Mouse (Mus musculus) forebrain, embryonic 13.5 days (tissue): ENCODE data around the gene Pigf. TPM values are rescaled to one million over a fixed set of nuclear protein-coding genes. Genes with fewer than 3 reads are reported as not detected.
A peak's percentile ranks its signal among the peaks of the same experiment; 100 is the strongest.
"Not testable (repeated sequence)": the region's sequence is repeated elsewhere in the genome, so short reads cannot be mapped to it uniquely, and the experiment has no call there.

Experiments used
- ATAC-seq: fragments of 200-750 bp; cut with Nextera tagmentation; 2 replicates; pipeline ENCODE4 v1.8.0; 2017
- H3K27ac ChIP-seq: fragments of 300-500 bp; sonication (generic); 2 replicates; pipeline ENCODE4 v1.5.1; 2015; ENCODE audit warnings: inconsistent platforms, mild to moderate bottlenecking, moderate library complexity
- H3K27me3 ChIP-seq: fragments of 300-500 bp; sonication (generic); 2 replicates; pipeline ENCODE4 v1.6.1; 2015; ENCODE audit warnings: mild to moderate bottlenecking, inconsistent platforms
- H3K36me3 ChIP-seq: fragments of 300-500 bp; sonication (generic); 2 replicates; pipeline ENCODE4 v1.6.1; 2015; ENCODE audit warnings: mild to moderate bottlenecking, inconsistent platforms; ENCODE audit not compliant: poor library complexity, severe bottlenecking
- H3K4me1 ChIP-seq: fragments of 300-500 bp; sonication (generic); 2 replicates; pipeline ENCODE4 v1.6.1; 2015; ENCODE audit warnings: inconsistent platforms
- H3K4me2 ChIP-seq: fragments of 300-500 bp; sonication (generic); 2 replicates; pipeline ENCODE4 v1.6.1; 2015; ENCODE audit warnings: inconsistent platforms, mild to moderate bottlenecking, moderate library complexity
- H3K4me3 ChIP-seq: fragments of 300-500 bp; sonication (generic); 2 replicates; pipeline ENCODE4 v1.5.1; 2015; ENCODE audit warnings: mild to moderate bottlenecking, inconsistent platforms
- H3K9ac ChIP-seq: fragments of 300-500 bp; sonication (generic); 2 replicates; pipeline ENCODE4 v1.6.1; 2015; ENCODE audit warnings: mild to moderate bottlenecking, inconsistent platforms
- H3K9me3 ChIP-seq: fragments of 300-500 bp; sonication (generic); replicated peaks from 2 replicates; pipeline ENCODE4 v1.6.1; 2016; ENCODE audit warnings: inconsistent platforms
- WGBS: fragments of 180-500 bp; shearing (Covaris S2); methylation state at CpG from one replicate; pipeline ENCODE4 v1.1.7; 2015; 5-methylcytosine and 5-hydroxymethylcytosine counted together
- polyA plus RNA-seq: library from polyadenylated mRNA; unstranded; fragments of >200 nt; fragmentation: Nextera tagmentation; extraction: Ambion mirVana; gene quantifications from 2 replicates; pipeline ENCODE4 v1.2.1, GENCODE M21; 2015

The Pigf gene
- 38.7 and 40.5 TPM in 2 replicates for polyA plus RNA-seq

DNA sequence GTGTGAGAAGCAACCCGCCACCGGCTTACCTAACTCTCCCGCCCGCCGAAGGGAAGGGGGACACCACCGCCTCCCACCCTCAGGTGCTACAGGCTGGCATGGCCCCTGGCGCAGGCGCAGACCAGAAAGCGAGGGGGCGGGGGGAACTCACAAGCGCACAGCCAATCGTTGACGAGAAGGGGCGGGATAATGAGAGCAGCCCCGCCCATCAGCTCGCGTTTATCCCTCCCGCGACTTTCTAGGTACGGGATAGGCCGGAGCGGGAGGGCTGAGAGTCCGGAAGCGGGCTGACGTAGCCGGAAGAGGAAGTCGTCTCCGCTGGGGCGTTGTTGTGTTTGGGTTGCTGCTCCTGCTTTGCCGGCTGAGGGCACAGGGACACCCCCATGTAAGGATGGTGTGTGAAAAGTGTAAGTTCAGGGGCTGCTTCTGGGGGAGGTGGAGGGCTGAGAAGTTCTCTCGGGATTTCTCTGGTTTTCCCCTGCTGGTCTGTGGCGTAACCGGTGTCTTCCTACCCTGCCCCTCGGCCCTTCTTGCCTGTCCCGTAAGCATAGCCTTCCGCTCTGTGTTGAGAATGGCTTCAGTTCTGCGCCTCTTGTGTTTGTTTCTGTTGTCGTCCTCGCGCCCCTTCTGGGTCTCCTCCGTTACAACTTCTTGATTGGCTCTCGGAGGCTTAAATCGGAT, at the start of gene Pigf, which contains the start of gene Cript:
Pigf (minus strand) TSS at position 138 of the 681 bp plus-strand sequence.
Cript (plus strand) TSS at position 282 of the 681 bp plus-strand sequence.
- under 1% methylated on average over 39 of the region's 43 CpGs for WGBS
- no peaks in the 10 kb centered on the region for H3K9me3 ChIP-seq

DNA sequence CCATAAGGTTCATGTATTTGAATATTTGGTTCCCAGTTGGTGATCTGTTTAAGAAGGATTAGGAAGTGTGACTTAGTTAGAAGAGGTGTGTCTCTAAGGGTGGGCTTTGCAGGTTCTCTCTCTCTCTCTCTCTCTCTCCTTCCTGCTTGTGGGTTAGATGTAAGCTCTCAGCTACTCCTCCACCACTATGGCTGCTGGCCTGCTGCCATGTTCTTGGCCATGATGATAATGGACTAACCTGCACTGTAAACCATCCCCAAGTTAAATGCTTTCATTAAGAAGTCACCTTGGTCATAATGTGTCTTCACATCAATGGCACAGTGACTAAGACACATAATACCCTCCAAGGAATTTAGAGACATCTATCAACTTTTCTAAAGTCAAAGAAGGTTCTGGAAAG, 48.3 kb upstream of the Pigf start:
- ATAC-seq: no peak
- no peaks in the 10 kb centered on the region for H3K4me1 ChIP-seq
- H3K27ac ChIP-seq: no peak overlapping the region
- H3K9ac ChIP-seq: no peak overlapping the region
- no peak overlapping the region for H3K4me2 ChIP-seq
- no peaks in the 10 kb centered on the region for H3K9me3 ChIP-seq
- H3K4me3 ChIP-seq: no peak overlapping the region
- no peaks in the 10 kb centered on the region for H3K27me3 ChIP-seq
- no peaks in the 10 kb centered on the region for H3K36me3 ChIP-seq

More for the DNA sequence above, at the start of gene Pigf, which contains the start of gene Cript:
- Histone ChIP-seq H3K27ac (no peak within 1 kb of the TSS), H3K4me1 (peaks cover 26% of the 10 kb centered on the region), H3K4me2 (peak within 1 kb of the TSS; percentile 96), H3K36me3 (peaks cover 18% of the 10 kb centered on the region), H3K4me3 (peak within 1 kb of the TSS; percentile 91), H3K9ac (peak within 1 kb of the TSS; percentile 81), H3K27me3 (no peaks in the 10 kb centered on the region)
- peak; percentile 99 for ATAC-seq

DNA sequence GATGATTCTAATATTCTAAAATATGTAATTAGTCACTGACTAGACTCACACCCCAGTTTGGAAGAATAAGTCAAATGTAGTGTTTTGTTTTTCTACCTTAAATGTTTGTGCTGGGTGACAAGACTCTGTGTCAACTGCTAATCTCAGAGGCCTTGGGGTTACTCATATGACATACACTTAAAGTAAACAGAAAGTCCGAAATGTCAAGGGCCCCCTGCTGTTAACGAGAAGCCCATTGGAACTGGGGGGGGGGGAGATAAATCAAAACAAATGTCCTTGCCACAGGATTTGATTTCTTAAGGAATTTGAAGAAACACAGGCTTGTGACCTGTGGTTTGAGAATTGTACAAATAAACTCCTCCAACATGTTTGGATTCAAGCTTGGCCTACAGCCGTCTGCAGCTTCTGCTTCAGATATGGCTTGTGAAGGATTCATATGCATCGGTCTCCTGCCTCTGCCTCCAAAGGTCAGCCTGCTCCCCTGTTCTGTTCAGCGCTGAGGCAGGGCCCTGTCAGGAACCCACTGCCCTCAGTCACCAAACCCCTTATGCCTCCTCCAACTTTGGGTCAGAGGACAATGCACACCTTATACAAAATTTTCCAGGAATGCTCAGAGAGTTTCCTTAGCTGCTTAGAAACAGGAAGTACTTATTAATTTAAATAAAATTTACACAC, 47.7 kb upstream of the Pigf start:
- Histone ChIP-seq H3K4me3 (no peak overlapping the region), H3K27ac (no peak overlapping the region), H3K36me3 (no peaks in the 10 kb centered on the region), H3K9ac (no peak overlapping the region), H3K9me3 (no peaks in the 10 kb centered on the region), H3K27me3 (no peaks in the 10 kb centered on the region), H3K4me1 (no peaks in the 10 kb centered on the region), H3K4me2 (no peak overlapping the region)
- WGBS: 81% methylated on average over 5 of the region's 5 CpGs
- ATAC-seq: no peak

DNA sequence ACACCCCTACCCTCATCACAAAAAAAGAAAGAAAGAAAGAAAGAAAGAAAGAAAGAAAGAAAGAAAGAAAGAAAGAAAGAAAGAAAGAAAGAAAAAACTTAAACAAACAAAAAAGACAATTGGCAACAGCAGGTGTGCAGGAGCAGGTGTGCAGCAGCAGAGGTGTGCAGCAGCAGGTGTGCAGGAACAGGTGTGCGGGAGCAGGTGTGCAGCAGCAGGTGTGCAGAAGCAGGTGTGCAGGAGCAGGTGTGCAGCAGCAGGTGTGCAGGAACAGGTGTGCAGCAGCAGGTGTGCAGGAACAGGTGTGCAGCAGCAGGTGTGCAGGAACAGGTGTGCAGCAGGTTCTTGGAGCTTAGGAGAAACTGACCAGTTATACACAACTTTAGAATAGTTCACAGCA, 47.0 kb upstream of the Pigf start:
- WGBS: 95% methylated on average over 1 of the region's 1 CpGs
- not testable (repeated sequence) for H3K9me3 ChIP-seq, H3K4me2 ChIP-seq, H3K36me3 ChIP-seq, H3K4me3 ChIP-seq, ATAC-seq, H3K4me1 ChIP-seq, H3K9ac ChIP-seq, H3K27me3 ChIP-seq, H3K27ac ChIP-seq

DNA sequence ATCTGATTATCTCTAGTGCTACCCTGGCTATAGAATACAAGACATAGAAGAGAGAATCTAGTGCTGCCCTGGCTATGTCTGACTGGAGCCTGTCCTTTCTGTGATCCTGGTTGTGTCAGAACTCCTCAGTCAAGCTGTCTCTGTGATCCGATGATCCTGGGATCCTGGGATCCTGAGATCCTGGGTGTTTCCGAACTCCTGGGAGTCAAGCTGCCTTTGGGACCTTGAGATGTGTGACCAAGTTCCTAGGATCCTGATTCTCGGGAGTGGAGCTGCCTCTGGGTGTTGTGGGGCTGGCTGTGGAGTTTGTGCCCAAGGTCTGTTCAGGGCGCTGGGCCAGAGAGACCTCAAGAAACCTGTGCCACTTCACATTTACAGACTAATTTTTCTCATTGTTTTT, 43.8 kb upstream of the Pigf start:
- no peaks in the 10 kb centered on the region for H3K36me3 ChIP-seq
- no peak overlapping the region for H3K4me3 ChIP-seq
- no peak overlapping the region for H3K9ac ChIP-seq
- no peak overlapping the region for H3K27ac ChIP-seq
- no peaks in the 10 kb centered on the region for H3K27me3 ChIP-seq
- 93% methylated on average over 4 of the region's 4 CpGs for WGBS
- H3K4me2 ChIP-seq: no peak overlapping the region
- no peaks in the 10 kb centered on the region for H3K9me3 ChIP-seq
- no peaks in the 10 kb centered on the region for H3K4me1 ChIP-seq
- no peak for ATAC-seq

DNA sequence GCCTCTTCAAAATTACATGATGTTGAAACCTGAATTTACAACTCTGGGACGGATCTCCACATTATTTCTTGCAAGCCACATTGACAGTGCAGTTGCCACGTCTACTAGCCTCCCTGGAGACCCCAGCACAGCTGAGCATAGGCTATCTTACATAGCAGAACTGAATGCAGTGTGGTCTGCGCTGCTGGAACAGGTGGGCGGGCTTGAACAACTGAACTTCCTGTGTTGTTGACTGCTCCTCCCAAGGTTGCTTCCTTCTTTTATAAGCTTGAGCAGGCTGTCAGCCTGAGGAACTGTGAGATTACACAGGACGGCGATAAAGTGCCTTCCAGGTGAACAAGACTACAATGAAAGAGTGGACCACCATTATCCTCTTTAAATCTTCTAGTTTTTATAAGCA, 38.8 kb upstream of the Pigf start:
- Histone ChIP-seq H3K9ac (no peak overlapping the region), H3K4me3 (no peak overlapping the region), H3K27ac (no peak overlapping the region), H3K9me3 (no peaks in the 10 kb centered on the region), H3K27me3 (no peaks in the 10 kb centered on the region), H3K4me2 (no peak overlapping the region), H3K4me1 (no peaks in the 10 kb centered on the region), H3K36me3 (no peaks in the 10 kb centered on the region)
- no peak for ATAC-seq
- WGBS: 87% methylated on average over 6 of the region's 6 CpGs

DNA sequence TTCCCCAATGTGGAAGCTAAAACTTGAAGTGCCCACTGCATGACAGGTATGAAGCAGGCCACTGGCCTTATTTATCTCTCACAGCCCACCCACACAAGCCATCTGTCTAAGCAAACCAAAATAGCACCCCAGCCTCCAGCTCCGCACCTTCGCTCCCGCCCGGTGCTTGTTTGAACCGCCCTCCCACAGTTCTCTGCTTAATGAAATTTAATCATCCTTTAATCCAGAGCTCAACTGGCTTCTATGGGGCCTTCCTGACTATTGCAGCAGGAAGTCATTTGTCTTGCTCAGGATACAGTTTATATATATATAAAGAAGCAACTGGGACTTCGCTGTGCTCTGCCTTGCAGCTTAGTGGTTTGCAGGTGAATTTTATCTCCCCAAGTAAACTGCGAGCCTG, 38.3 kb upstream of the Pigf start:
- no peak overlapping the region for H3K9ac ChIP-seq
- no peak overlapping the region for H3K4me3 ChIP-seq
- H3K36me3 ChIP-seq: no peaks in the 10 kb centered on the region
- WGBS: 84% methylated on average over 7 of the region's 7 CpGs
- no peak for ATAC-seq
- H3K4me1 ChIP-seq: no peaks in the 10 kb centered on the region
- no peak overlapping the region for H3K27ac ChIP-seq
- H3K9me3 ChIP-seq: no peaks in the 10 kb centered on the region
- H3K4me2 ChIP-seq: no peak overlapping the region
- H3K27me3 ChIP-seq: no peaks in the 10 kb centered on the region

DNA sequence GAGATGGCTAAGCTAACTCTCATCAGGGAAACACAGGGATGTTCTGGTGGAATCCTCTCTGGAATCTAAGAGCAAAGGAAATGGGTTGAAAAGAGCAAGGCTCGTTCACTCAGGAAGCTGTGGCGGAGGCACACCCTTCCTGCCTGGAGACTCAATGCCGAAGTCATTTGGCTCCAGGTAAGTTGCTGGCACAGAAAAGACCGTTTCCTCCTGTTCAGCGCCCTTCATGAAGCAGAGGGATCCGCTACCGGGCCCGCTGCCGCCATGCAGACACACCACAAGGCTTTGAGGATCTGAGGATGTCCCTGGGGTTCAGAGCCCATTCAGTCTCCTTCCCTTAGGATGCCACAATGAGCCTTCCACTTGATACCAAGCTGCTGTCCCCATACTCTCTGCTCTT, 37.4 kb upstream of the Pigf start:
- no peaks in the 10 kb centered on the region for H3K4me1 ChIP-seq
- no peak for ATAC-seq
- H3K9ac ChIP-seq: no peak overlapping the region
- no peaks in the 10 kb centered on the region for H3K27me3 ChIP-seq
- WGBS: 82% methylated on average over 9 of the region's 9 CpGs
- H3K4me3 ChIP-seq: no peak overlapping the region
- no peak overlapping the region for H3K4me2 ChIP-seq
- H3K9me3 ChIP-seq: no peaks in the 10 kb centered on the region
- no peak overlapping the region for H3K27ac ChIP-seq
- no peaks in the 10 kb centered on the region for H3K36me3 ChIP-seq

DNA sequence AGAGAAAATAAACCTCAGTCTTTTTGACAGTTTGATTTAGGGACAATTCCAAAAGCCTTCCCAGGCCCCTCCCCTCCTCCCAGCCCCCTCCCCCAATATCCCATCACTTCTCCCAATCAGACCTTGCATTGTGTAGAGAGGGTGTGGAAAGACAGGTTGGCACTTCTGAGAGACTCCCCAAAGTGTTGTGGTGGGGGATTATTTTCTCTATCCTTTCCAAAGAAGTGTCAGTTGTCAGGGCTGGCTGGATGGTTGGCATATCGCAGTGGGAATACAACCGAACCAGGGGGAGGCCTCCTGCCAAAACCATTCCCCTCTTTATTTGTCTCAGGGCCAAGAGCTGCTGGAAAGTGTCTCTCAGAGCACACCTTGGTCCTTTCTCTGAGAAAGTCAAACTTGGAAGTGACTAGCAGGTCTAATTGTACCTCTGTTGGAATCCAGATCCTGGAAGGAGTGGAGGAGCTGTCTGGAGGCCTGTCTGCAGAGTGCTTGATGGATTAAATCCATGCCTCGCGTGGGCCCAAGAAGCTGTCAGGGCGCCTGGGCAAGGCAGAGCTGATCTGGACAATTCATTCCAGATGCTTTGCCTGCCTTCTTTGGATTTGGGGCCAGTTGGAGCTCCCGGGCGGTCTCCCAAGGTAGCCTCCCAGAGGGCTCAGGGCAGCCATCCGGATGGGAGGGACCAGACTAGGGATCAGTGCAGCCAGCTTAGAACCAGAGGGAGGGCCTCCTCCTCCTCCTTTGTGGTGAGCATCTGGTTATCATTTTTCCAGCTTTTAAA, 32.5 kb upstream of the Pigf start:
- H3K9me3 ChIP-seq: no peaks in the 10 kb centered on the region
- 77% methylated on average over 8 of the region's 8 CpGs for WGBS
- H3K27me3 ChIP-seq: no peaks in the 10 kb centered on the region
- H3K9ac ChIP-seq: no peak overlapping the region
- H3K36me3 ChIP-seq: no peaks in the 10 kb centered on the region
- H3K4me2 ChIP-seq: no peak overlapping the region
- no peak overlapping the region for H3K27ac ChIP-seq
- 0 out of 2 replicates have a peak, but pooled peaks cover 3% of the 10 kb centered on the region for H3K4me1 ChIP-seq
- H3K4me3 ChIP-seq: no peak overlapping the region
- ATAC-seq: no peak

DNA sequence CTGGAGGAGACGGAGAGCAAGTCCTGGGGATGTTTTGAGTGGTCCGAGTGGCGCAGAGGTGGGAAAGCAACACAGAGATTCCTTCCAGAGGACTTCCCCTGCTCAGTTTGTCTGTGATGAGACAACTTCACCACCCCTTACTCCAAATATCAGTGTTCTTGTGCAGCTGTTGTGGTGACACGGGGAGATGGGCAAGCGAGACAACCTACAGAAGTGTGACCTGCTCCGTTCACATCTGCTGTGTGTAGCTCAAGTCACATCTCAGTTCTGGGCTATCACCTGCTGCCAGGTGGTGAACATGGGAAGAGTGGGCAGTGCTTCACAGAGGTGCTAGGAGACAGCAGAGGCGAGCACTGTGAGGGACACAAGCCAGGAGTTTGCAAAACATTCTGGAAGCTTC, 31.6 kb upstream of the Pigf start:
- 0 out of 2 replicates have a peak, but pooled peaks cover 3% of the 10 kb centered on the region for H3K4me1 ChIP-seq
- no peaks in the 10 kb centered on the region for H3K36me3 ChIP-seq
- WGBS: 95% methylated on average over 7 of the region's 7 CpGs
- ATAC-seq: no peak
- no peaks in the 10 kb centered on the region for H3K9me3 ChIP-seq
- no peak overlapping the region for H3K27ac ChIP-seq
- no peaks in the 10 kb centered on the region for H3K27me3 ChIP-seq
- H3K4me3 ChIP-seq: no peak overlapping the region
- H3K9ac ChIP-seq: no peak overlapping the region
- H3K4me2 ChIP-seq: no peak overlapping the region

DNA sequence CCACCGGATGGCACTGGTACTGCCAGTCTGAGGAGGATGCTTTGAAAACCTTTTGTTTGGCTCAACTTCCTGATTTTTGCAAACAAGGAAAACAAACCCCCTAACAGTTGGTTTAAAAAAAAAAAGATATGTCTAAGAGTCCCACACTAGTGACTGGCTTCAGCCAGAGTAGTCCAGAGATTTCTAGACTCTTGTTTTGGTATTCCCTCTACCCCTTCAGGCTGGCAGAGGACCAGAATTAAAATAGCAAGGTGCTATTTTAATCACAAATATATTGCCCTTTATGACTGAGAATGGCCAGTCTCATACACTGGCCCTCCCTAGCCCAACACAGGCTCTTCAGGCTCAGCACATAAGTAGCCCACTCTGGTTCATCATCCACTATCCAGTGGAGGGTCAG, 30.5 kb upstream of the Pigf start:
- 0 out of 2 replicates have a peak, but pooled peaks cover 3% of the 10 kb centered on the region for H3K4me1 ChIP-seq
- no peaks in the 10 kb centered on the region for H3K9me3 ChIP-seq
- no peak overlapping the region for H3K9ac ChIP-seq
- H3K27me3 ChIP-seq: no peaks in the 10 kb centered on the region
- WGBS: 70% methylated on average over 1 of the region's 1 CpGs
- no peak for ATAC-seq
- H3K27ac ChIP-seq: no peak overlapping the region
- no peak overlapping the region for H3K4me3 ChIP-seq
- no peak overlapping the region for H3K4me2 ChIP-seq
- H3K36me3 ChIP-seq: no peaks in the 10 kb centered on the region

DNA sequence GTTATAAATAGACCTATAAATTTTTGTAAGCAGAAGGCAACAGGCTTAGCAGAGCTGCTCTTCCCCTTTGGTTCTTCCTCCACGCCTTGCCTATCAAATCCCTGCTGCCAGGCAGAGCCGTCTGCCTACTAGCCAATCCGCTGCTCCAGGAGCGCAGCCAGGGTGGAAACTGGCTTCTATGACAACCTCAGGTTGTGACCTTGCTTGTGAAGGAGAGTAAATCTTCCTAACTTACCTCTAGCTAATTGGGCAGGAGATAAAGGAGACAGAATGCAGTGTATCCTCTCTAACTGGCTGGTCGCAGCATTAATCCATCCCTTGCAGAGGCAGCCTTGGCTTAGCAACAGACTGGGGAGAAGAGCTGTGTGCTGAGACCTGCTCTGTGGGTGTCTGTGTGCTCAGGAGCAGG, 29.8 kb upstream of the Pigf start:
- no peak for ATAC-seq
- WGBS: 35% methylated on average over 5 of the region's 5 CpGs
- H3K9ac ChIP-seq: no peak overlapping the region

More for the DNA sequence above, 29.8 kb upstream of the Pigf start:
- H3K9me3 ChIP-seq: no peaks in the 10 kb centered on the region
- no peak overlapping the region for H3K4me3 ChIP-seq
- no peak overlapping the region for H3K4me2 ChIP-seq
- no peak overlapping the region for H3K27ac ChIP-seq
- 0 out of 2 replicates have a peak, but pooled peaks cover 3% of the 10 kb centered on the region for H3K4me1 ChIP-seq
- no peaks in the 10 kb centered on the region for H3K36me3 ChIP-seq
- no peaks in the 10 kb centered on the region for H3K27me3 ChIP-seq
